Mouse (Mus musculus): ENCODE results near the gene Tmem215.

DNA sequence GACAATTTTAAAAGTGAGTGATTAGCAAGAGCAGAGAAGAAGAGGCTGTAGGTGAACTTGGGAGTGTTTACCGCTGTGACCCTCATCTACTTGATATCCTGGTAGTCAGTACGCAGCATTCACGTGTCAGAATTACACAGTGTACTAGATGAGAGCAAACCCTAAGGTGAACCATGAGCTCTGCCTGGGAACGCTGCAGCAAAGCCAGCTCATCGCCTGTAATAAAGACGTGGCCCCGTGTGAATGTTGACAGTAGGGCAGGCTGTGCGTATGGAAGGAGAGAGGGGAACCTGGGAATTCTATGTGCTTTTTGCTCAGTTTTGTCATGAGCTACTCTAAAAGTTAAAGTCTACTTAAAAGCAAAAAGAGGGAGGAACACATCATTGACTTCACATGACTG is 19.8 kb downstream of the Tmem215 start:
- TF ChIP-seq CTCF (IDR thresholded peaks at IDR 0.05; ENCODE audit: borderline replicate concordance, insufficient read depth, low read length): no peak
- TF ChIP-seq POLR2A (IDR thresholded peaks at IDR 0.05; ENCODE audit: low read depth, low read length): no peak

Measured in embryonic fibroblast, embryonic 13.5 days (primary cell).